Mouse (Mus musculus) forebrain, embryonic 13.5 days (tissue): ENCODE data around the gene Rab37. TPM values are rescaled to one million over a fixed set of nuclear protein-coding genes. Genes with fewer than 3 reads are reported as not detected.

ENCODE experiments used
- ATAC-seq: fragments of 200-750 bp; cut with Nextera tagmentation; 2 replicates; pipeline ENCODE4 v1.8.0; 2017
- H3K27ac ChIP-seq: fragments of 300-500 bp; sonication (generic); 2 replicates; pipeline ENCODE4 v1.5.1; 2015; ENCODE audit warnings: inconsistent platforms, mild to moderate bottlenecking, moderate library complexity
- H3K27me3 ChIP-seq: fragments of 300-500 bp; sonication (generic); 2 replicates; pipeline ENCODE4 v1.6.1; 2015; ENCODE audit warnings: mild to moderate bottlenecking, inconsistent platforms
- H3K36me3 ChIP-seq: fragments of 300-500 bp; sonication (generic); 2 replicates; pipeline ENCODE4 v1.6.1; 2015; ENCODE audit warnings: mild to moderate bottlenecking, inconsistent platforms; ENCODE audit not compliant: poor library complexity, severe bottlenecking
- H3K4me1 ChIP-seq: fragments of 300-500 bp; sonication (generic); 2 replicates; pipeline ENCODE4 v1.6.1; 2015; ENCODE audit warnings: inconsistent platforms
- H3K4me2 ChIP-seq: fragments of 300-500 bp; sonication (generic); 2 replicates; pipeline ENCODE4 v1.6.1; 2015; ENCODE audit warnings: inconsistent platforms, mild to moderate bottlenecking, moderate library complexity
- H3K4me3 ChIP-seq: fragments of 300-500 bp; sonication (generic); 2 replicates; pipeline ENCODE4 v1.5.1; 2015; ENCODE audit warnings: mild to moderate bottlenecking, inconsistent platforms
- H3K9ac ChIP-seq: fragments of 300-500 bp; sonication (generic); 2 replicates; pipeline ENCODE4 v1.6.1; 2015; ENCODE audit warnings: mild to moderate bottlenecking, inconsistent platforms
- H3K9me3 ChIP-seq: fragments of 300-500 bp; sonication (generic); replicated peaks from 2 replicates; pipeline ENCODE4 v1.6.1; 2016; ENCODE audit warnings: inconsistent platforms
- WGBS: fragments of 180-500 bp; shearing (Covaris S2); methylation state at CpG from one replicate; pipeline ENCODE4 v1.1.7; 2015; 5-methylcytosine and 5-hydroxymethylcytosine counted together
- polyA plus RNA-seq: library from polyadenylated mRNA; unstranded; fragments of >200 nt; fragmentation: Nextera tagmentation; extraction: Ambion mirVana; gene quantifications from 2 replicates; pipeline ENCODE4 v1.2.1, GENCODE M21; 2015

The Rab37 gene
- polyA plus RNA-seq, 1 experiment from 2014 or later: 0.76 TPM

GRCm38 (mm10) chr11:115194693-115195092 is 103.5 kb downstream of the Rab37 start:
- H3K4me2 ChIP-seq: no peak overlapping the region
- no peaks in the 10 kb centered on the region for H3K4me1 ChIP-seq
- ATAC-seq: no peak
- H3K27ac ChIP-seq: no peak overlapping the region
- H3K9me3 ChIP-seq: no peaks in the 10 kb centered on the region
- H3K9ac ChIP-seq: no peak overlapping the region
- WGBS: 88% methylated on average over 6 of the region's 6 CpGs
- peaks cover 16% of the 10 kb centered on the region for H3K36me3 ChIP-seq
- H3K27me3 ChIP-seq: no peaks in the 10 kb centered on the region
- no peak overlapping the region for H3K4me3 ChIP-seq

DNA sequence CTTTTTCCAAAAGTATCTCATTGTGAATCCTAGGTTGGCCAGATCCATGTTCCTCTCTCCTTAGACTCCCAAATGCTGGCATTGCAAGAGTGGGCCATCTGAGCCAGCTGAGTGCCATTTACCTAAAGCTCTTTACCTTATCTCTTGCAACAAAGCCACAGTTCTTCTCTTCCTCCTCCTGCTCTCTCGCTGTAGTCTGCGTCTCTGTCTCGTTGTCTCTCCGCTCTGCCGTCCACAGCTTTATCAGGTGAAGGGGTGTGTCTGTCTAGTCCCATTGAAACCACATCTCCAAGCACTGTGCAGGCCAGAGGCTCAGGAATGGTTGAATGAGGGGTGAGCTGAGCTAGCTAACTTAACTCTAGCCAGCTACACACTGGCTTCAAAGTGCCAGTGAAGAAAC is 104.7 kb downstream of the Rab37 start:
- Histone ChIP-seq H3K4me2 (no peak overlapping the region), H3K27ac (no peak overlapping the region), H3K4me3 (no peak overlapping the region), H3K4me1 (no peaks in the 10 kb centered on the region), H3K9ac (no peak overlapping the region), H3K27me3 (no peaks in the 10 kb centered on the region), H3K9me3 (no peaks in the 10 kb centered on the region), H3K36me3 (peaks cover 18% of the 10 kb centered on the region)
- no peak for ATAC-seq
- 89% methylated on average over 5 of the region's 5 CpGs for WGBS

- ATAC-seq: no peak
- peaks cover 25% of the 10 kb centered on the region for H3K36me3 ChIP-seq
- 87% methylated on average over 8 of the region's 8 CpGs for WGBS
- H3K27ac ChIP-seq: no peak overlapping the region; the same call in 1 of the 2 replicates
- no peak overlapping the region for H3K4me2 ChIP-seq
- H3K4me1 ChIP-seq: no peaks in the 10 kb centered on the region
- H3K9ac ChIP-seq: no peak overlapping the region
- H3K27me3 ChIP-seq: no peaks in the 10 kb centered on the region
- no peaks in the 10 kb centered on the region for H3K9me3 ChIP-seq
- H3K4me3 ChIP-seq: no peak overlapping the region
These were observed 106.3 kb downstream of the Rab37 start for GRCm38 (mm10) chr11:115197558-115197957.

GRCm38 (mm10) chr11:115198932-115199384 is 107.7 kb downstream of the Rab37 start:
- no peak for ATAC-seq
- H3K27ac ChIP-seq: no peak overlapping the region
- 45% methylated on average over 12 of the region's 12 CpGs for WGBS

DNA sequence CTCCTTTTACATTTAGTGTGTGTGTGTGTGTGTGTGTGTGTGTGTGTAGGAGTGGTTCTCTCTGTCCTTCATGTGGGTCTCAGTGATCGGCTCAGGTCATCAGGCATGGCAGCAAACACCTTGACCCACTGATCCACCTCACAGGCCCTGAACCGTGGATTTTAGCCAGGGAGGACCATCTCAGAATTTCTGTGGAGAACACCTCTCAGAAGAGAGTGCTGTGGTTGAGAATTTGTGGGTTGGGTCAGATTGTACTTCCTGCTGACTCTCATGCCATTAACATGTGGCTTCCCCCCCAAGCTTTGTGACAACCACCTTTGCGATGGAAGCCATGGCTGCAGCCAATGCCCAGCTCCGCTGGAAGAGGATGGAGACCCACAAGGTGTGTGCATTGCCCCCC is 109.3 kb downstream of the Rab37 start:
- no peak overlapping the region for H3K9ac ChIP-seq
- H3K27me3 ChIP-seq: no peaks in the 10 kb centered on the region
- H3K4me1 ChIP-seq: no peaks in the 10 kb centered on the region
- H3K27ac ChIP-seq: no peak overlapping the region
- WGBS: 88% methylated on average over 4 of the region's 4 CpGs
- H3K36me3 ChIP-seq: peaks cover 35% of the 10 kb centered on the region
- no peak for ATAC-seq
- H3K4me3 ChIP-seq: no peak overlapping the region
- H3K9me3 ChIP-seq: no peaks in the 10 kb centered on the region
- H3K4me2 ChIP-seq: no peak overlapping the region

More at GRCm38 (mm10) chr11:115198932-115199384, 107.7 kb downstream of the Rab37 start:
- Histone ChIP-seq H3K9ac (no peak overlapping the region), H3K27me3 (no peaks in the 10 kb centered on the region), H3K36me3 (peaks cover 25% of the 10 kb centered on the region), H3K4me3 (no peak overlapping the region), H3K4me1 (no peaks in the 10 kb centered on the region), H3K9me3 (no peaks in the 10 kb centered on the region), H3K4me2 (no peak overlapping the region)

GRCm38 (mm10) chr11:115202316-115202715 is 111.1 kb downstream of the Rab37 start:
- peak; percentile 90 for ATAC-seq
- peaks cover 52% of the 10 kb centered on the region for H3K36me3 ChIP-seq
- 16% methylated on average over 12 of the region's 12 CpGs for WGBS
- H3K27me3 ChIP-seq: no peaks in the 10 kb centered on the region
- H3K9me3 ChIP-seq: no peaks in the 10 kb centered on the region
- no peak overlapping the region for H3K27ac ChIP-seq
- no peak overlapping the region for H3K9ac ChIP-seq
- H3K4me2 ChIP-seq: no peak overlapping the region
- no peaks in the 10 kb centered on the region; the same call in 1 of the 2 replicates for H3K4me1 ChIP-seq
- no peak overlapping the region for H3K4me3 ChIP-seq

DNA sequence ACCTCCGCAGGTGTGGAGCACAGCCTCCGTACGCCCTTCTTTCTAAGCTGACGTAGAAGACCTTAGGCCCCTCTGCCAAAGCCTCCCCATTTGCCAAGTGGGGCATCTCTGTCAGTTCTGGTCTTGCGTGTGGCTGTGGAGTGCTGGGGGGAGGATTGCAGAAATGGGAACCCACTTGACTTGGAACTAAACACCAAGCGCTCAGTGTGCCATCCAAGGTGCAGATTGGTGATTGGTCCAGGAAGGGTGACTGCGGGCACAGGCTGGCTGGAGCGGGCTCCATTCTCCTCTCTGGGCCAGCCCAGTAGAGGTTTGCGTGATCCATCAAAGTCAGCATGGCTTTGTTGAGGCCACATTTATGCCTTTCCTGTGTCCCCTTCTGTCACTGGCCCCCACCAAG is 111.5 kb downstream of the Rab37 start:
- no peak overlapping the region for H3K9ac ChIP-seq
- 97% methylated on average over 9 of the region's 9 CpGs for WGBS
- H3K4me3 ChIP-seq: no peak overlapping the region
- no peaks in the 10 kb centered on the region for H3K27me3 ChIP-seq
- no peaks in the 10 kb centered on the region for H3K9me3 ChIP-seq
- no peak overlapping the region for H3K4me2 ChIP-seq
- no peaks in the 10 kb centered on the region; the same call in 1 of the 2 replicates for H3K4me1 ChIP-seq
- H3K36me3 ChIP-seq: peaks cover 51% of the 10 kb centered on the region
- ATAC-seq: no peak
- no peak overlapping the region for H3K27ac ChIP-seq

GRCm38 (mm10) chr11:115208126-115208525 is 116.9 kb downstream of the Rab37 start:
- WGBS: 73% methylated on average over 12 of the region's 12 CpGs
- peaks cover 47% of the 10 kb centered on the region for H3K36me3 ChIP-seq

DNA sequence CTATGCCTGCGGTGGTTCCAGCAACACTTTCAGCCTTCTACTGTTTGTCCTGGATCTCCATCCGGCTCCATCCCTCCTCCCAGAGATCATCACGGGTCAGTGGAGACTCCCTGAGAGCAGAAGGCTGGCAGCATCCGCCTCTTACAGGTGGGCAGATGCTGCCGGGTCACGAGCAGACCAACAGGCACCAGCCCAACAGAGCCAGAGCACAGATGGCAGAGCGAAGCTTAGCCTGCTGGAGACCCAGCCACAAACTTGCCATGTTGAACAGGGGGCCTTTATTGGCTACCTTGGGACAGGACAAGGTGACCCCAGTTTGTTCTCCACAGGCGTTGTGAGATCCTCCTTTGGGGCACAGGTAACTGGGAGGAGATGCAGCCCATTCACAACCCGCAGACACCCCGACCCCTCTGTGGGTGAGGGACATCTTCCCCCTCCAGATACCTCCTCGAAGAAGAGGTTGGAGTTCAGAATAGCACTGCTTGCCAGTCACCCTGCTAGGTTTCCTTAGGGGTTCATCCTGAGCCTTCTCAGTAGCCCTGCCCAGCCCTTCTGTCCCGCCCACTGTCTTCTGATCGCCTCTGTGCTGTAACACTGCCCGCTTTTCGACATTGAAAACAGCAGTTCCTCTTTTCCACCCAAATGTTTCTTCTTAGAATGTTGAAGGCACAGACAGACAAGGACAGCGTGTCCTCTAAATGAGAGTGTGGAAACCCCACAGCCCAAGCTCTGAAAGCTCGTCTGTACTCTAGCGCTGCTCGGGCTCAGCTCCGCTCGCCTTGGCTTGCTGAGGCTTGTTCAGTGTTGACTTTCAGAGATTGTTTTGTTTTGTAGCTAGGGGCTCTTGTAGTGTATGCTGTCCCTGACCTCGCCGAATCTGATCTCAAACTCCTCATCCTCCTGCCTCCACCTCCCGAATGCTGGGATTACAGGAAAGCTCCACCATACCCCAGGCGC is 117.8 kb downstream of the Rab37 start:
- no peak overlapping the region for H3K4me3 ChIP-seq
- WGBS: 81% methylated on average over 25 of the region's 25 CpGs

More at GRCm38 (mm10) chr11:115208126-115208525, 116.9 kb downstream of the Rab37 start:
- H3K27me3 ChIP-seq: no peaks in the 10 kb centered on the region
- no peak overlapping the region for H3K4me2 ChIP-seq
- no peak overlapping the region for H3K27ac ChIP-seq
- no peak for ATAC-seq
- H3K4me1 ChIP-seq: peaks cover 7% of the 10 kb centered on the region; the same call in 1 of the 2 replicates
- no peaks in the 10 kb centered on the region for H3K9me3 ChIP-seq
- H3K9ac ChIP-seq: peak overlapping the region; percentile 8; the same call in 1 of the 2 replicates
- no peak overlapping the region for H3K4me3 ChIP-seq

GRCm38 (mm10) chr11:115209958-115210357 is 118.7 kb downstream of the Rab37 start:
- Histone ChIP-seq H3K9ac (no peak overlapping the region), H3K9me3 (no peaks in the 10 kb centered on the region)
- ATAC-seq: no peak

More for the DNA sequence above, 117.8 kb downstream of the Rab37 start:
- no peak for ATAC-seq
- no peak overlapping the region for H3K27ac ChIP-seq
- peaks cover 11% of the 10 kb centered on the region for H3K4me1 ChIP-seq
- H3K36me3 ChIP-seq: peaks cover 47% of the 10 kb centered on the region
- no peaks in the 10 kb centered on the region for H3K27me3 ChIP-seq
- H3K4me2 ChIP-seq: no peak overlapping the region
- H3K9ac ChIP-seq: no peak overlapping the region
- no peaks in the 10 kb centered on the region for H3K9me3 ChIP-seq

More at GRCm38 (mm10) chr11:115209958-115210357, 118.7 kb downstream of the Rab37 start:
- H3K4me3 ChIP-seq: no peak overlapping the region
- H3K4me2 ChIP-seq: no peak overlapping the region
- no peak overlapping the region for H3K27ac ChIP-seq
- peaks cover 43% of the 10 kb centered on the region for H3K36me3 ChIP-seq
- H3K4me1 ChIP-seq: peaks cover 11% of the 10 kb centered on the region
- H3K27me3 ChIP-seq: no peaks in the 10 kb centered on the region
- WGBS: 76% methylated on average over 7 of the region's 7 CpGs
